Mouse (Mus musculus): ENCODE results near the gene Dlx5. TPM values are rescaled to one million over a fixed set of nuclear protein-coding genes. Genes with fewer than 3 reads are reported as not detected.
A peak's percentile ranks its signal among the peaks of the same experiment; 100 is the strongest.

Gene Dlx5
- polyA plus RNA-seq (2015; fragmentation: Nextera tagmentation; extraction: Ambion mirVana): 9.7 and 20.7 TPM in 2 replicates

GRCm38 (mm10) chr6:6881638-6882190 is at the start of gene Dlx5:
Dlx5 (minus strand) TSS chr6:6882085.
- Histone ChIP-seq H3K9ac (ENCODE audit: low read depth, low read length) (peak within 1 kb of the TSS; percentile 60), H3K4me2 (ENCODE audit: low read length) (peak within 1 kb of the TSS; percentile 76), H3K4me1 (ENCODE audit: control insufficient read depth, insufficient read depth, low read length) (peaks cover 16% of the 10 kb centered on the region), H3K27me3 (ENCODE audit: control insufficient read depth, insufficient read depth, low read depth, low read length) (peaks cover 33% of the 10 kb centered on the region), H3K9me3 (replicated peaks; ENCODE audit: control insufficient read depth, low read length, poor library complexity, severe bottlenecking) (no peaks in the 10 kb centered on the region), H3K36me3 (ENCODE audit: control insufficient read depth, insufficient read depth, low read length) (no peaks in the 10 kb centered on the region), H3K27ac (ENCODE audit: low read length) (peak within 1 kb of the TSS; percentile 72), H3K4me3 (ENCODE audit: low read depth, low read length) (peak within 1 kb of the TSS; percentile 46)
- ATAC-seq: peak; percentile 79
- under 1% methylated on average over 33 of the region's 42 CpGs for WGBS

GRCm38 (mm10) chr6:6931507-6931906 is 49.6 kb upstream of the Dlx5 start:
- H3K4me2 ChIP-seq (ENCODE audit: low read length): no peak overlapping the region
- no peaks in the 10 kb centered on the region for H3K4me1 ChIP-seq (ENCODE audit: control insufficient read depth, insufficient read depth, low read length)
- ATAC-seq: peak; percentile 36; the same call in 1 of the 2 replicates
- H3K9me3 ChIP-seq (replicated peaks; ENCODE audit: control insufficient read depth, low read length, poor library complexity, severe bottlenecking): no peaks in the 10 kb centered on the region
- no peak overlapping the region for H3K9ac ChIP-seq (ENCODE audit: low read depth, low read length)
- H3K27me3 ChIP-seq (ENCODE audit: control insufficient read depth, insufficient read depth, low read depth, low read length): no peaks in the 10 kb centered on the region
- WGBS: 83% methylated on average over 4 of the region's 4 CpGs
- no peak overlapping the region for H3K4me3 ChIP-seq (ENCODE audit: low read depth, low read length)
- no peak overlapping the region for H3K27ac ChIP-seq (ENCODE audit: low read length)
- H3K36me3 ChIP-seq (ENCODE audit: control insufficient read depth, insufficient read depth, low read length): no peaks in the 10 kb centered on the region

GRCm38 (mm10) chr6:6930831-6931230 is 48.9 kb upstream of the Dlx5 start:
- no peak for ATAC-seq
- 88% methylated on average over 4 of the region's 4 CpGs for WGBS

GRCm38 (mm10) chr6:6925264-6925663 is 43.4 kb upstream of the Dlx5 start:
- H3K9me3 ChIP-seq (replicated peaks; ENCODE audit: control insufficient read depth, low read length, poor library complexity, severe bottlenecking): no peaks in the 10 kb centered on the region
- H3K4me2 ChIP-seq (ENCODE audit: low read length): no peak overlapping the region
- no peak overlapping the region for H3K27ac ChIP-seq (ENCODE audit: low read length)
- H3K36me3 ChIP-seq (ENCODE audit: control insufficient read depth, insufficient read depth, low read length): no peaks in the 10 kb centered on the region
- no peak overlapping the region for H3K4me3 ChIP-seq (ENCODE audit: low read depth, low read length)
- WGBS: 65% methylated on average over 1 of the region's 1 CpGs
- no peak overlapping the region for H3K9ac ChIP-seq (ENCODE audit: low read depth, low read length)
- H3K4me1 ChIP-seq (ENCODE audit: control insufficient read depth, insufficient read depth, low read length): no peaks in the 10 kb centered on the region
- no peaks in the 10 kb centered on the region for H3K27me3 ChIP-seq (ENCODE audit: control insufficient read depth, insufficient read depth, low read depth, low read length)
- ATAC-seq: no peak

More at GRCm38 (mm10) chr6:6930831-6931230, 48.9 kb upstream of the Dlx5 start:
- Histone ChIP-seq H3K4me2 (ENCODE audit: low read length) (no peak overlapping the region), H3K9ac (ENCODE audit: low read depth, low read length) (no peak overlapping the region), H3K9me3 (replicated peaks; ENCODE audit: control insufficient read depth, low read length, poor library complexity, severe bottlenecking) (no peaks in the 10 kb centered on the region), H3K4me3 (ENCODE audit: low read depth, low read length) (no peak overlapping the region), H3K27ac (ENCODE audit: low read length) (no peak overlapping the region), H3K36me3 (ENCODE audit: control insufficient read depth, insufficient read depth, low read length) (no peaks in the 10 kb centered on the region), H3K27me3 (ENCODE audit: control insufficient read depth, insufficient read depth, low read depth, low read length) (no peaks in the 10 kb centered on the region), H3K4me1 (ENCODE audit: control insufficient read depth, insufficient read depth, low read length) (no peaks in the 10 kb centered on the region)

GRCm38 (mm10) chr6:6917334-6917733 is 35.4 kb upstream of the Dlx5 start:
- ATAC-seq: no peak
- H3K9me3 ChIP-seq (replicated peaks; ENCODE audit: control insufficient read depth, low read length, poor library complexity, severe bottlenecking): no peaks in the 10 kb centered on the region
- H3K36me3 ChIP-seq (ENCODE audit: control insufficient read depth, insufficient read depth, low read length): no peaks in the 10 kb centered on the region
- H3K4me1 ChIP-seq (ENCODE audit: control insufficient read depth, insufficient read depth, low read length): no peaks in the 10 kb centered on the region
- no peaks in the 10 kb centered on the region for H3K27me3 ChIP-seq (ENCODE audit: control insufficient read depth, insufficient read depth, low read depth, low read length)
- H3K4me3 ChIP-seq (ENCODE audit: low read depth, low read length): no peak overlapping the region
- WGBS: 93% methylated on average over 4 of the region's 4 CpGs
- no peak overlapping the region for H3K4me2 ChIP-seq (ENCODE audit: low read length)
- no peak overlapping the region for H3K9ac ChIP-seq (ENCODE audit: low read depth, low read length)
- no peak overlapping the region for H3K27ac ChIP-seq (ENCODE audit: low read length)

GRCm38 (mm10) chr6:6915526-6915915 is 33.6 kb upstream of the Dlx5 start:
- no peak for ATAC-seq
- 49% methylated on average over 9 of the region's 9 CpGs for WGBS
- H3K27me3 ChIP-seq (ENCODE audit: control insufficient read depth, insufficient read depth, low read depth, low read length): no peaks in the 10 kb centered on the region
- no peak overlapping the region for H3K27ac ChIP-seq (ENCODE audit: low read length)
- no peaks in the 10 kb centered on the region for H3K36me3 ChIP-seq (ENCODE audit: control insufficient read depth, insufficient read depth, low read length)
- no peak overlapping the region for H3K4me2 ChIP-seq (ENCODE audit: low read length)
- no peaks in the 10 kb centered on the region for H3K4me1 ChIP-seq (ENCODE audit: control insufficient read depth, insufficient read depth, low read length)
- H3K9ac ChIP-seq (ENCODE audit: low read depth, low read length): no peak overlapping the region
- H3K4me3 ChIP-seq (ENCODE audit: low read depth, low read length): no peak overlapping the region
- H3K9me3 ChIP-seq (replicated peaks; ENCODE audit: control insufficient read depth, low read length, poor library complexity, severe bottlenecking): no peaks in the 10 kb centered on the region

- ATAC-seq: peak; percentile 89
- Histone ChIP-seq H3K36me3 (ENCODE audit: control insufficient read depth, insufficient read depth, low read length) (no peaks in the 10 kb centered on the region), H3K4me3 (ENCODE audit: low read depth, low read length) (no peak overlapping the region), H3K9ac (ENCODE audit: low read depth, low read length) (no peak overlapping the region), H3K27me3 (ENCODE audit: control insufficient read depth, insufficient read depth, low read depth, low read length) (no peaks in the 10 kb centered on the region), H3K4me1 (ENCODE audit: control insufficient read depth, insufficient read depth, low read length) (no peaks in the 10 kb centered on the region), H3K9me3 (replicated peaks; ENCODE audit: control insufficient read depth, low read length, poor library complexity, severe bottlenecking) (no peaks in the 10 kb centered on the region), H3K4me2 (ENCODE audit: low read length) (no peak overlapping the region), H3K27ac (ENCODE audit: low read length) (no peak overlapping the region)
- 35% methylated on average over 5 of the region's 5 CpGs for WGBS
Observed at GRCm38 (mm10) chr6:6914849-6915525, 33.1 kb upstream of the Dlx5 start.

GRCm38 (mm10) chr6:6914304-6914703 is 32.4 kb upstream of the Dlx5 start:
- no peaks in the 10 kb centered on the region for H3K9me3 ChIP-seq (replicated peaks; ENCODE audit: control insufficient read depth, low read length, poor library complexity, severe bottlenecking)

GRCm38 (mm10) chr6:6909586-6909985 is 27.7 kb upstream of the Dlx5 start:
- Histone ChIP-seq H3K4me2 (ENCODE audit: low read length) (no peak overlapping the region), H3K4me1 (ENCODE audit: control insufficient read depth, insufficient read depth, low read length) (no peaks in the 10 kb centered on the region), H3K4me3 (ENCODE audit: low read depth, low read length) (no peak overlapping the region), H3K9me3 (replicated peaks; ENCODE audit: control insufficient read depth, low read length, poor library complexity, severe bottlenecking) (no peaks in the 10 kb centered on the region), H3K27me3 (ENCODE audit: control insufficient read depth, insufficient read depth, low read depth, low read length) (no peaks in the 10 kb centered on the region), H3K9ac (ENCODE audit: low read depth, low read length) (no peak overlapping the region), H3K27ac (ENCODE audit: low read length) (no peak overlapping the region), H3K36me3 (ENCODE audit: control insufficient read depth, insufficient read depth, low read length) (no peaks in the 10 kb centered on the region)
- WGBS: 75% methylated on average over 8 of the region's 8 CpGs
- ATAC-seq: no peak

More at GRCm38 (mm10) chr6:6914304-6914703, 32.4 kb upstream of the Dlx5 start:
- Histone ChIP-seq H3K9ac (ENCODE audit: low read depth, low read length) (no peak overlapping the region), H3K4me2 (ENCODE audit: low read length) (no peak overlapping the region), H3K27me3 (ENCODE audit: control insufficient read depth, insufficient read depth, low read depth, low read length) (no peaks in the 10 kb centered on the region), H3K4me3 (ENCODE audit: low read depth, low read length) (no peak overlapping the region), H3K36me3 (ENCODE audit: control insufficient read depth, insufficient read depth, low read length) (no peaks in the 10 kb centered on the region), H3K4me1 (ENCODE audit: control insufficient read depth, insufficient read depth, low read length) (no peaks in the 10 kb centered on the region), H3K27ac (ENCODE audit: low read length) (no peak overlapping the region)
- no peak for ATAC-seq
- 96% methylated on average over 1 of the region's 1 CpGs for WGBS
